ENCODE assay signal across 9 mouse cellular contexts in the genomic region with DNA sequence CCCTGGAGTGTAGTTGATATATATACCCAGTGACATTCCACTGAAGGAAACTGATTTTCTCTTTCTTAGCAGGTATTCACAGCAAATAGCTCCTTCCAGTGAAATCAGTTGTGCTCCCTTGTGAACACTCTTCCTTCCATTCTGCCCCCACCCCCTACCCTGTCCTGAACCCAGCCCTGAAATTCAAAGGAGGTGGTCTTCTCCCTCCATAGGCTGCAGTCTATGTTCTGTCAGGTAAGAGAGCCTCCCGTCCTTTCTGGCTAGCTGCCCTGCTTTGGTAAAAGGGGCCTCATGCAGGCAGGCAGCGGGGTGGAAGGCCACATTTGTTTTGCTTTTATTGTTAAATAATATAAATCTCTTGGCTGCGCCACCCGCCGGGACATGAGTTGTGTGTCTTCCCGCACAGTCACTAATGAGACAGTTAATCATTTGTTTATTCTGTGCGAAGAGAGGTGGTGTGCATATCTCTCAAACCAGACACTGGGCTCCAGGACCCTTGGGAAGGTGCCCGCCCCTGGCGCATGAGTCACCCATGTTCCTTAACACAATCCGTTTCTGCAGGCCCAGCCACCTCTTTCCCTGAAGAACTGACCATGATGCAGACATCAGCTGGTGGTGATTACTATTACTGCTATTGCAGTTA.
DNase-seq lines count a peak whose midpoint lies in the region; ATAC-seq and TF ChIP-seq lines count a peak whose summit lies in the region.
"Had no signal": no experiment of that assay in that cellular context is flagged by ENCODE, and none has a peak within 500 bp of the region (broad histone marks: within the 10 kb centered on the region; RNA-seq: fewer than 3 reads in every experiment).

No protein-coding gene starts in this region.

- no peaks in the 10 kb centered on the region for H3K27me3 ChIP-seq in thymus, adult 2 months (ENCODE audit: control insufficient read depth, insufficient read depth, low read length)

- DNase-seq in heart, adult 18-20 months, result peak; percentile 1 to 2
- no peak for DNase-seq in heart, postnatal 36 days
- peak; percentile 26 for DNase-seq in c-Kit-positive CD71-negative TER-119-negative erythroid progenitor cells, embryonic 14.5 days (ENCODE audit: low read depth)
- DNase-seq in heart, postnatal 10 days, result peak; percentile 1 to 9
- peak; percentile 16 for DNase-seq in lung, postnatal 14 days
- DNase-seq in thymus, postnatal 10 days (ENCODE audit: low spot score in 2 of 2), result no peak
- DNase-seq in thymus, adult 2 months, result no peak

- no peak for TF ChIP-seq CTCF in thymus, adult 2 months (IDR thresholded peaks at IDR 0.05; ENCODE audit: borderline replicate concordance, control insufficient read depth, extremely low read depth, insufficient read depth, low read length, poor library complexity)

- H3K36me3 ChIP-seq in thymus, adult 2 months (ENCODE audit: control insufficient read depth, insufficient read depth, low read length), result no peaks in the 10 kb centered on the region

- TF ChIP-seq POLR2A in thymus, adult 2 months (IDR thresholded peaks at IDR 0.05; ENCODE audit: control insufficient read depth, extremely low read depth, insufficient read depth, low read length, poor library complexity), result no peak

- no peaks in the 10 kb centered on the region for H3K4me1 ChIP-seq in thymus, adult 2 months (replicated peaks; ENCODE audit: control insufficient read depth, insufficient read depth, low read length)

- H3K27ac ChIP-seq in thymus, adult 2 months (ENCODE audit: control insufficient read depth, insufficient read depth, low read length), result no peak overlapping the region

- no peak for ATAC-seq in cerebellum, adult (ENCODE audit: insufficient number of reproducible peaks, low FRiP score, low TSS enrichment)

- intact Hi-C loops in heart, postnatal 36 days (cut with DNase I), result no loop called here
- intact Hi-C loops in heart, postnatal 10 days (cut with DNase I), result no loop called here

- no peak overlapping the region for H3K4me3 ChIP-seq in thymus, adult 2 months (ENCODE audit: control insufficient read depth, insufficient read depth, low read length)
- H3K4me3 ChIP-seq: myocyte had no signal

- WGBS in thymus, adult 2 months, result 49% methylated on average over 10 of the region's 10 CpGs

Comparison
In these comparisons a context has a peak if more than half of its experiments do, and no peak if none do; other contexts are left out.
1. DNase-seq: peak in heart, adult 18-20 months (2 of 2), c-Kit-positive CD71-negative TER-119-negative erythroid progenitor cells, embryonic 14.5 days (single experiment), heart, postnatal 10 days (2 of 2) and lung, postnatal 14 days (single experiment); none in heart, postnatal 36 days (0 of 2), thymus, postnatal 10 days (0 of 2) and thymus, adult 2 months (single experiment).